Mouse (Mus musculus) liver, adult (tissue): ENCODE data around the gene Gm44973.

Source experiments
- GATA4 ChIP-seq: IDR thresholded peaks from 2 replicates; pipeline ENCODE4 v1.6.1; 2014; ENCODE audit warnings: mild to moderate bottlenecking, low read length; ENCODE audit not compliant: insufficient replicate concordance

Gene Gm44973

DNA sequence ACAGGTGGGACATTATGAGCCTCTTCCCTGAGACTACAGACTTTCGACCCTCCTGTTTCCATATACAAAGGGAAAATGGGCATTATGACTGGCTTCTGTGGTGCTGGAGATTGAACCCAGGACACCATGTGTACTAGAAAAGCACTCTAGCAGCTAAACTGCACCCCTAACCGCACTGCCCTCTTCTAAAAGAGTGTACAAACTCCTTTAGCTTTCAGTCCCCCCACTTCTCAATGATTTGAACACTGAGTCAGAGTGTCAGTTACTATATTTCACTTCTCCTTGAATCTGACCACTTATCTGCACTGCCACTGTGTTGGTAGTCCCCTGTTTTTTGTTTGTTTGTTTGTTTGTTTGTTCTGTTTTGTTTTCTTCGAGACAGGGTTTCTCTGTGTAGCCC is 18.5 kb downstream of the Gm44973 start, which contains the start of gene 4632433K11Rik:
4632433K11Rik (plus strand) TSS at position 301 of the 400 bp plus-strand sequence.
- no peak for TF ChIP-seq GATA4

- no peak for TF ChIP-seq GATA4
Measured at GRCm38 (mm10) chr7:5035628-5036027, 20.3 kb downstream of the Gm44973 start.

- no peak for TF ChIP-seq GATA4
Measured at GRCm38 (mm10) chr7:5036136-5036535, 20.8 kb downstream of the Gm44973 start.

DNA sequence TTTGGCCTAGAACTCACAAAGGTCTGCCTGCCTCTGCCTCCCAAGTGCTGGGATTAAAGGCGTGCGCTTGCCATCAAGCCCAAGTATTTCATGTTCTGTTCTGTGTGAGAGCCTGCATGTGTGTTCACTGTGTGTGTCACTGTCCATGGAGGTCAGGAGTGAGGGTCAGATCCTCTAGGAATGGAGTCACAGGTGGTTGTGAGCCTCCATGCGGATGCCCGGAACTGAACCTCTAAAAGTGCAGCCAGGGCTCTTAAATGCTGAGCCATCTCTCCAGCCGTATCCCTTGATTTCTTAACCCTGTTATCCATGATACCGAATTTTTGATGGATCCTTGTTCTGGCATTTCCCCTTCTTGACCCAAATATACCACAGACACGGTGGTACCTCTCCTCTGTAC is 21.7 kb downstream of the Gm44973 start:
- TF ChIP-seq GATA4 = no peak

- no peak for TF ChIP-seq GATA4
Measured at GRCm38 (mm10) chr7:5037467-5037866, 22.2 kb downstream of the Gm44973 start.

GRCm38 (mm10) chr7:5038109-5038732 is 22.9 kb downstream of the Gm44973 start, which contains the start of gene Zfp784:
TSS of gene Zfp784 (minus strand) at chr7:5038446.
- TF ChIP-seq GATA4 = peak; percentile 40; the same call in 1 of the 2 replicates

DNA sequence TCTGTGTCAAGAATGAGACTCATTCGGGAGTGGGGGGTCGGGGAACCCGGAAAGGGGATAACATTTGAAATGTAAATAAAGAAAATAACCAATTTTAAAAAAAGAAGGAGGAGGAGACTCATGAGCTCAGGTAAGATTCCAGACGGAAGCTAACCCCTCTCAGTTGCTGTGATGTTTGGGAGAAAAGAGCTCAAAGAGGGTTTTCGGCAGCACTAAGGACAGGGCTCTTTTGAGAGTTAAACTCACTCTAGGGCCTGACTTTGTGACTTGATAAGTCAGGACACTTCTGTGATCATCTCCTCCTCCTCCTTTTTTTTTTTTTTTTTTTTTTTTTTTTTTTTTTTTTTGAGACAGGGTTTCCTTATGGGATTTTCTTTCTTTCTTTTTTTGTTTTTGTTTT is 23.6 kb downstream of the Gm44973 start:
- TF ChIP-seq GATA4 = no peak

DNA sequence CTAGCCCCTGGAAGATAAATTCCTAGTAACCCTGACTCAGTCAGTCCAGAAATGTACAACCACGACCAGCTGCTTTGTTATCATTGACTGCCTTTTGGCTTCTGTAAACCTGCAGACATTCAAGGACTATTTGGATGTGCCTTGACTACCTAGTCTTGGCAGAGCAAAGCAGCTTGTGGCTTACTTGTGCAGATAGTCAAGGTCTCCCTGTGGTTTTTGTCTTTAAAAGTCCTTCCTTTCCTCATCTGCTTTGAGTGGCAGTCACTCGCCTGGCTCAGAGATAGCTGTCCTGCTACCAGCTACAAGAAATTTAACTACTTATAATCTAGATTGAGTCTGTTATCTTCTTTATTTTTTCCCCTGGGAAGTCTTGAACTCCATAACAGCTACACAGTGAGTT is 29.7 kb downstream of the Gm44973 start:
- TF ChIP-seq GATA4 = no peak

DNA sequence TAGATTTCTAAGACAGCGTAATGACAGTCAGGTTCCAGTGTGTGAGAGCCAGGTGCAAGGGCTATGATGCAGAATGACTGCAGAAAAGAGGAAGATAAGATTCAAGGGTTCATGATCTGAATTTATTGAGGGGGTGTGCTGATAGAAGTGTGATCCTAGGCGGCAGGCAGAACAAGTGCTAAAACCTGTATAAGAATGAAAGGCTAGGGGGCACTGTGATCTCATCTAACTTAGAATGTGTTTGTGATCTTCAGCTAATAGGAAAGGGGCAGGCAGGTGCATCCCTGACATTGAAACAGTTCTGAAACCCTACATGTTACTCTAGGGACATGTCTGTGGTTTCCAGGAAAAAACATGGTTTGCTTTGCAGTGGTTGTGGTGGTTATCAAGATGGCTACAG is 30.8 kb downstream of the Gm44973 start:
- TF ChIP-seq GATA4 = no peak

DNA sequence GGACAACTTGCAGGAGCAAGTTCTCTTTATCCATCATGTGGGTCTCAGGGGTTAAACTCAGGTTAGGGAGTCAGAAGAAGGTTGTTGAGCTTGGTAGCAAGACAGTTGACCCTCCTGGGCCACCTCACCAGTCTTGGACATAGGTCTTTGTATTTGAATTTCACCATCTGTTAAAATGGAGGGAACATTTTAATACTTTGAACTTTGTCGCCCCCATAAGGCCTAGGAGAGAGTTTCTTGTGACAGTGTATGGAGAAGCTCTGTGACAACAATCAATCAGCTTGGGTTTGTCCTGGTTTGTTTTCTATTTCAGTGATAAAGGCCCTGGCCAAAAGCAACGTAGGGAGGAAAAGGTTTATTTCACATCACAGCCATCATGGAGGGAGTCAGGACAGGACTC is 32.0 kb downstream of the Gm44973 start:
- no peak for TF ChIP-seq GATA4

GRCm38 (mm10) chr7:5051193-5052192 is 36.2 kb downstream of the Gm44973 start, which contains the start of gene Zfp580:
TSS of gene Zfp580 (plus strand) at chr7:5051538.
- TF ChIP-seq GATA4 = no peak

DNA sequence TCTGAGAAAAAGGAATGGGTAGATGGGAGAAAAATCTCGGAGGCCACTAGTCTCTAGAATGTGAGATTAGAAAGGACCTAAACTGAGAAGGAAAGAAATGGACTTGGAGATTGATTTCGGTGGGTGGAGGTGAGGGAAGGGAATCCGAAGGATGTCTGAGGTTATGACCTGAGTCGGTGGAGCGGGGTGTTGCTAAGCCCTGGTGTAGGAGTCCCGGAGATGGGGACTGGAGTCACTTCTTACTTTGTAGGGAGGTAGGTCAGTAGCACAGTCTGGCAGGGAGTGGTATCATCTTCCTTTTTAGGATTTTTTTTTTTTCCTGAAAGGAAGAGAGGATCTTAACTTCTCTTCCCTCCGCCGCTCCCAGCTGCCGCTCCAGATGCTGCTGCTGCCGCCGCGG is 37.1 kb downstream of the Gm44973 start:
- no peak for TF ChIP-seq GATA4

- TF ChIP-seq GATA4 = no peak
Measured at GRCm38 (mm10) chr7:5052931-5053343, 37.6 kb downstream of the Gm44973 start.

- TF ChIP-seq GATA4 = no peak
Measured at GRCm38 (mm10) chr7:5053456-5054179, 38.3 kb downstream of the Gm44973 start.

GRCm38 (mm10) chr7:5056651-5057263 is 41.5 kb downstream of the Gm44973 start:
- no peak for TF ChIP-seq GATA4

DNA sequence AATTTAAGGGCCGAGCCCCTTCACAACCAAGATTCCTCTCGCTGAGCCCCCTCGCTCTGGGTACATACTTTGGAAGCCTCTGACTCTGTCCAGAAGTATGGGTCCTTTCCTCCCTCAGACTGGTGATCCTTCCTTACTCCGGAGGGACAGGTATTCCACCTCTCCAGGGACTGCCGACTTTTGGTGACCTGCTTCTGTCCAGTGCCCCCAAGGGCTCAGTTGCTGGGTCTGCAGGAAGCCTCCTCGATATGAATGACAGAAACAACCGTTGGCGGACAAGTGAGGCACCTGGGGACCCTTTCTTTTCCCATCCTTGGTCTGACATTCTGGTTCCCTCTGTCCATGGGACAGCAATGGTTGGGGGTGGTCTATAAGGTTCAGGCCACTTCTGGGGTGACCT is 42.1 kb downstream of the Gm44973 start:
- TF ChIP-seq GATA4 = no peak
